Mouse (Mus musculus) thymus, postnatal 10 days (tissue): ENCODE data around the gene Copg1.

ENCODE experiments used
- DNase-seq, 2 experiments: peaks; one replicate each; pipeline ENCODE4 v3.0.0; 2021; ENCODE audit warnings: low spot score in 2 of 2

The Copg1 gene

DNA sequence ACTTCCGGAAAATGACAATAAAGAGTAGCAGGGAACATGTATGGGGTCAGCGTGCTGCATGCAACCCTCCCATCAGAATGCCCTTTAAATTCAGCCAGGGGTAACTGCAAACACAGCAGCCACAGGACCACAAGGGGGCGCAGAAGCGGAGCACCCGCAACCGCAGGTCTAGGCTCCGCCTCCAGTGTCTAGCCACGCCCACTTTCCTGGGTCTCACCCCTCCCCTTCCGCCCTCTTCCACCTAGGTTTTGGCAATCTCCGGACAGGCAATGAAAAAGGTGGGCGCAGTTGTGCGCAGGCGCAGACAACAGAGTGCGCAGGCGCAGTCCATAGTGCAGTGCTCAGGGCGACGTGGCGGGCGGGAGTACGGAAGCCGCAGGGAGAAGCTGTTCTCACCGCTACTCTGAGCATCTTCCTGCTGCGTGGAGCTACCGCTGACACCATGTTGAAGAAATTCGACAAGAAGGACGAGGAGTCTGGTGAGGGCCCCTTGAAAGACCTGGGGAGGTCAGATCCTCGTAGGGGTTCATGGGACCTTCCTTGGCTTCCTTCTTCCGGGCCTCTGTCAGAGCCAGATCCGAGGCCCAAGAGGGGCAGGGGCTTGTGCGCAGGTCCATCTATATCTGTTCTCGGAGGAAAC, at the start of gene Copg1:
Gene Copg1 (plus strand): TSS at position 221 of the 640 bp plus-strand sequence.
- DNase-seq, result peak; percentile 99 to 100

DNA sequence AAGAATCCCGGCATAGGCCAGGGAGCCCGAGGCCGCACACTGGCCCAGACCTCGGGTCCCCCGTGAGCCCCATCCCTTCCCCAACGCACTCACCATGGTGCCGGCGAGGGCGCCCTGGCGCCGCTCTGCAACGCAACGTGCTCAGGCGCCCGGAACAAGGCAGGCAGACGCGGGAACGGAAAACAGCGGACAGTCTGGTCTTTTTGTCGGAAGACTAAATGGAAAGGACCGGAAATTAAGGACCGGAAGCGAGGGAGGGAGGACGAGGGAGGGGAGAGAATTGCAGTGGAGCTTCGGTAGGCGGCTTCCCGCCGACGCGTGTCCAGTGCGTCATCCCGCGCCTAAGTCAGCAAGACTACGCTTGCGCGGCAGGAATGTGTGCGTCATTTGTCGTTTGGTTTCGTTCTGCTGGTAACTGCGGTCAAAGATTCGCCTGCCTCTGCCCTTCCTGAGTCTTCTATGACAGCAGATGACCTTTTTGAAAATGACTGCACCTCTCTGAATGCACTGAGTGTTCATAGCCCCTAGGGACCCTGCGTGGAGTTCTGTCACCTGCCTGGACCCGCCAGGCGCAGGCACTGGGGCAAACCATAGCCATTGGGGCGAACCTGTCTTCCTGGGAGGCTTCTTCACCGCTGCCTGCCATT, 48.9 kb upstream of the Copg1 start, which contains the start of gene Isy1:
Gene Isy1 (minus strand): TSS at position 248 of the 647 bp plus-strand sequence.
- DNase-seq, result peak; percentile 82 to 83

DNA sequence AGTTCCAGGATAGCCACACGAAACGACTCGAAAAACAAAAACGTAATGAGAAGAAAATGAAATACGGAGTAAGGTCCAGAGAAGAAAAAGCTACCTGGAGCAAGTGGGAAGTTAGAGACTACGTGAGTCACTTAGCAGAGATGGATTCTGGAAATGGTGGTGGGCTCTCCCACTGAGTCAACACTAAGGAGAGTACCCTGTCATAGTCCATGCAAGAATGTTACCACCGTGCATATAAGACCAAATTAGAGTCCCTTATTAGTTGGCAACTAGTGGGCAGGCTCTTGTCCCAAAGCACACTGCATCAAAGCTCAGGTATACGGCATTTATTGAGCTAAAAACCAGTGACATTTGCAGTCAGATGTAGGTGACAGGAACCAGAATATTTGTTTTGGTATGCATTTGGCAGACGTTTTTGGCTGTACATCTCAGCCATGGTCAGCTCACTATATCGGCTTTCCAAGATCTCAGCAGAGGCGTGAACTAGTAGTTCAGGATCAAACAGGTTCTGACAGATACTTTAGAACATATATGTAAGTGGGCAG, 47.7 kb upstream of the Copg1 start:
- DNase-seq, result no peak

DNA sequence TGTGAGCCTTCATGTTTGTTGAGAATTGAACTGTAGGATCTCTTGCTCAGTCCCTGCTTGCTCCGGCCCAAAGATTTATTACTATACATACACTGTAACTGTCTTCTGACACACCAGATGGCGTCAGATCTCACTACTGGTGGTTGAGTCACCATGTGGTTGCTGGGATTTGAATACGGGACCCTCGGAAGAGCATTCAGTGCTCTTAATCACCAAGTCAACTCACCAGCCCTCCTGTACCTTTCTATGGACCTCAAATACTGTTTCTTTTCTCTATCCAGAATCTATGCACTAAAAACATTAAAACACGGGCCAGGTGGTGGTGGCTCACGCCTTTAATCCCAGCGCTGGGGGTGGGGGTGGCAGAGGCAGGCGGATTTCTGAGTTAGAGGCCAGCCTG, 46.0 kb upstream of the Copg1 start:
- no peak for DNase-seq

DNA sequence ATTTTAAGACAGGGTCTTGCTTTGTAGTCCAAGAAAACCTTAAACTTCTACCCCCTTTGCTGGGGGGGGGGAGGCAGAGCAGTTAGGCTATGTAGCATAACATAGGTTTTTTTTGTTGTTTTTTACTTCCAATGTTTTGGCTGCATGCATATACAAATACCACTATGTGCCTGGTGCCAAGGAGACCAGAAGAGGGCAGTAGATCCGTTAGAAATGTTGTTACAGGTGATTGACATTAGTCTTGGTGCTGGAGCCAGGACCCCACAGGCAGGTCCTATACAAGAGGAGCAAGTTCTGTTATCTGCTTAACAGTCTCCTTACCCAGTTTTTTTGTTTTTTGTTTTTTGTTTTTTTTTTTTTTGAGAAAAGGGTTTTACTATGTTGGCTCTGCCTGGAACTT, 45.4 kb upstream of the Copg1 start:
- no peak for DNase-seq

DNA sequence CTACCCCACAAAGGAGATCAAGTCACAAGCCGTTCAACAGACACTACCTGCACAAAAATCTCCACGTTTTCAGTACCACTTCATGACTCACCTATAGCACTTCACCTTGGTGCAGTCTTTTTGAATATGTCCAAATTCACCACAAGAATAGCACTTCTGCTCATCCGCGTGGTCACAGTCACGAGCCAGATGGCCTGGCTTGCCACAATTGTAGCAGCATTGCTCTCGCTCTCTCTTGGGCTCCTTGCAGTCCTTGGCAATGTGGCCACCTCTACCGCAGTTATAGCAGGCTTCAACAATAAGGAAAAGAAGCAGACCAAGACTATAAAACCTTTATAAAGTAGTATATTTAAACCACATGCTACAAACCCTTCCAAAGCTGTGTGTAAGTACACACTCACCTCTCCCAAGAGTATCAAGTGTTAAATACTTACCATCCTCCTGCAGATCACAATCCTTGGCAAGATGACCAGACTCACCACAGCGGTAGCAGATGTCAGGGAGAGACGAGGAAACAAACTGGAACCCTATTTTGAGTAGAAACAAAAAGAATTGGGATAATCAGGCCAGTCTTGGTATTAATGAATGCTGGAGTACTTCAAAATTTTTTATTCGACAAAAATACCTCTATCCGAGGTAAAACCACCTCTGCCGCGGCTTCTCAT, 42.5 kb upstream of the Copg1 start:
- DNase-seq, result no peak

DNA sequence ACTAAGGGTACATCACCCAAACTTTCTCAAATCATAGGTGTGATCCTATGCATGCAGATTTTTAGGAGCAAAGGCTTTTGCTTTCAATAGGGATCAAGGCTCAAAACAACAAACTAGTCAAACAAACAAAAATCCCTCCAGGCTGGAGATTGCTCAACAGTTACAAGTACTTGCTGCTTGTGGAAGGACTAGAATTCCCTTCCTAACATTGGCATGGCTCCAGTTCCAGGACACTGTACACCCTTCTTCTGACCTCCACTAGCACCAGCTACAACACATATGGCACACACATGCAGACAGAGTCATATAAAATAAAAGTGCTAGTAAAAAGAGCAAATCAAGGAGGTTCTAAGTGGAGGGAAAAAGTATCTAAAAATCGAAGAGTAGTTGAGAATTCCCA, 40.8 kb upstream of the Copg1 start:
- no peak for DNase-seq

DNA sequence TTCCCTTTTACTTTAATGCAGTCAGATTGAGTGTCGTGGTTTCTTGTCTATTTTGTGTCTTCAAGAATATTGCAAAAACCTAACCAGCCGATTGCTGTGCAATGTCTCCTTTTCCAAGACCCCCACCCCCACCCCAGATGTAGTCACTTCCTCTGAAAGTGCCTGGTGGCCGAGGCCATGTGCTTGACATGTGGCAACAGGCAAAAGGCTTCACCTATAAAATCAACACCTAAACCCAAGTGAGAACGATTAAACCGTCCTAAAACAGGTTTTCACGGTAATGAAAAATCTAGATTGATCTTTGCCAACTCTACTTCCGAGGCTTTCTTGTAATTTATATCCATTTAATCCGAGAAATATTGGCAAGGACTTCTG, 37.8 kb upstream of the Copg1 start:
- no peak for DNase-seq

DNA sequence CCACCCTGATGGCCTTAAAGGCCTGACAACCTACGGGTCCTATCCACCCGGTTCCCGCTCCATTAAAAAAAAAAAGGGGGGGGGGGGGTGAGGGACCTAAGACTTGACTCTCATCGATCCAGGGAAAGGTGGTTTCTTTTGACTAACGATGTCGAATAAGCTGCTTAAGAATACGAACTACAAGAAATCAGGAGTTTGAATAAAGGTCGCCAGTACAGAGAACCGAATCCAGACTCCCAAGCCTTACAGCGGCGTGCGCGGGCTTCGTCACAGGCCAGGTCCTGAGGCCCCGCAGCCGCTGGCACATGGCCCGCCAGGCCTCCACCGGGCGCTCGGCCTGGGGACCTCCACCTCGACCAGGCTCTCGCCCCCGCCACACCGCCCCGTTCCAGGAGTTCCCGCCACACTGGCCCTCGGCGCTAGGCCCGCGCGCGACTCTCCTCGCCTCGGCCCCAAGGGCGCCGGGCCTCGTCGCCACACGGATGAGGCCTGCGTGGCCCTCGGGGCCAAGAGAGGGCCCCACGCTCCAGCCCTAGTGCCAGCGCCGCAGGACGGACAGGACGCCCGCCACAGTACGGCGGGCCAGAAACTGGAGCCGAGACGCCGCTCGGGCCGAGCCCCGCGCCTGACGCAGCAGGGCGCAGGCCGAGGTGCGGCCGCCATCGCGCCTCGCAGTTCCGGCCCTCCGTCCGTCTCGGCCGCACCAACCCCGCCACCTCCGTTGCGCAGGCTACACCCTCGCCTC, 37.3 kb upstream of the Copg1 start:
- DNase-seq, result peak; percentile 30 to 39

DNA sequence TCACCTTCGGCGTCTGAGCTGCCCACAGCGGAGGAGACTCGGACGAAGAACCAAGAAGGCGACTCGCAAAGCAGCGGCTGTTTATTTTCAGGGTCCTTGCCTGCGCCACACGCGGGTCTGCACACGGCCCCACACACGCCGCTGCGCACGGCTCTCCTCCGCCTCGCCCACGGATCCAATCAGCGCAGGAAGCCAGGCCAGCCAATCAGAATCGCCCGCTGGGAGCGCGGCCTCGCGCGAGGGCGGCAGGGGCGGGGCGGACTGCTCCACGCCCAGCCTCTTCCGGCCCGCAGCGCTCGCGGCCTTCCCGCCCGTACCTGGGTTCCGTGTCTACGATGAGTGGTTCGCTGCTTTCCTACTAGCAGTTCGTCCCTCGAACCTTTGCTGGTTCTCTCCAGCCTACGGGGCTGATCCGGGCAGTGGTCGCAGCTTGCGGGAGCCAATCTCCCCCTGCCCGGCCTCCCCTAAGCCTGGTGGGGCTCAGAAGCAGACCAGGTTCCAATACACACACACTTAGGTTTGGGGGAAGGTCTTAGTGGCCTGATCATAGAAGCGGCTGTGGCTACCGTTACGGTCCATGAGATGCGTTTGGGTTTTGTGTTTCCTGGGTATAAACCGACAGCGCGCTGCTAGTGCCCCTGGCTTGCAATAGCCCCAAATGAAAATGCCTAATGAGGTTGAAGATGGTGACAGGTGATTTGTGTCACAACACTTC, 36.6 kb upstream of the Copg1 start, which contains the start of gene Cnbp:
Gene Cnbp (minus strand): TSS at position 207 of the 715 bp plus-strand sequence.
- peak; percentile 95 to 97 for DNase-seq

DNA sequence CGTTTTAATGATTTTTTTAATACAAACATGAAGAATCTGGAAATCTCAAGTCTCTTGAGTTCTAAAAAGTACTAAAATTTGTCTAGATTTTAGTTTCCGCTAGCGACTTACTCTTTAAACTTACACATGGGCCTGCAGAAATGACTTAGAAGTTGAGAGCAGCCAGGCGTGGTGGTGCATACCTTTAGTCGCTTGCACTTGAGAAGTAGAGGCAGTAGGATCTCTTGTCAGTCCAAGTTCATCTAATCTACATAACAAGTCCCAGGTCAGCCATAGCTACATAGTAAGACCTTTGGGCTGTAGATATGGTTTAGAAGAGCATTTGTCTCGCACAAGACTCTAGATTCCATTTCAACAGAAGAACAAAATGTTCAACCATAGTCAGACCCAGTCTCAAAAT, 35.7 kb upstream of the Copg1 start:
- no peak for DNase-seq

DNA sequence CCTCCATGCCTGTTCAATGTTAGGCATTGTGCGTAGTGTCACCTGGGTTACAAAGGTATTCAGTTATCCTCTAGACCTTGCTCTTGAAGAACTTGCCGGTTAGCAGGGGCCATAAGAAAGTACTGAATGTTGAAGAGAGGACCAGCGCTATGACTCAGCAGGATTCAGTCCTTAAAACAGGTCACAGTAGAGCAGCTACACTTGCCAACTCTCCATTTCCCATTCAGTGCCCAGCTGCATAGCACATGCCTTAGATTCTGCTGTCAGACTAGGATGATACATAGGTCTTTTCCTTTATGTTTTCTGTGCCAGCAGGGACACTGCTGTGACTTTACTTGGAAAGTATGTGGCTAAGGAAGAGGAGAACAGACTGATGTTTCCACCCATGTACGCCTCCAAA, 34.2 kb upstream of the Copg1 start:
- DNase-seq, result no peak

DNA sequence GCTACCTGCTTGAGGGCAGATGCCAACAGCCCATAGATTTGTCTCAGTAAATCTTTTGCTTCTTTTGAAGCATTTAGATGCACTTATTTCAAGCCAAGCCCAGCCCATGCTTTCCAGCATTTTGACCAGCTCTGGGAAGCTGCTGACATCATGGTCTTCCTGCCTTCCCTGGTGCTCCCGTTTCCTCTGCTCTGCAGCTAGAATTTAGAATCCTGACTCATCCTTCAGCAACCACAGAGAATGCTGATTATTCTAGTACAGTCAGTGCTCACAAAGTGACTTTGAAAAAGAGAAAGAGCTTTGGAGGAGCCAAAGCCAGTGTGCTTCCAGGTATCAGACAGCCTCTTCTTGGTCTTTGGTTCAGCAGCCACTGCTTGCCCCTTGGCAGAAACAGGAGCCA, 30.5 kb upstream of the Copg1 start:
- no peak for DNase-seq

DNA sequence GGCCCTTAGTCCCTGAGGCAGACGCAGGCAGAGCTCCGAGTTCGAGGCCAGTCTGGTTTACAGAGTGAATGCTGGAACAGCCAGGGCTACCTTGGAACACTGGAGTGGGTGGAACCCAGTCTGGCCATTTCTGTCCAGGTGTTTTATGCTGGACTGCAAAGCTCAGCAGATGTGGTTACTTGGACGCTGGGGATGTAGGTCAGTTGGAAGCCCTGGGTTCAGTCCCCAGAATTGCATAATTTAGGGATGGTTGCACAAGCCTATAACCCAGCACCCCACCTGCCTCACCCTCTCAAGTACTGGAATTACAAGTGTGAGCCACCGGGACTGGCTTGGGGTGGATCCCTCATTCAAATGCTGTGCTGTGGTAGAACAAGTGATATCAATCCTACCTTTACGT, 21.4 kb upstream of the Copg1 start:
- DNase-seq, result no peak

DNA sequence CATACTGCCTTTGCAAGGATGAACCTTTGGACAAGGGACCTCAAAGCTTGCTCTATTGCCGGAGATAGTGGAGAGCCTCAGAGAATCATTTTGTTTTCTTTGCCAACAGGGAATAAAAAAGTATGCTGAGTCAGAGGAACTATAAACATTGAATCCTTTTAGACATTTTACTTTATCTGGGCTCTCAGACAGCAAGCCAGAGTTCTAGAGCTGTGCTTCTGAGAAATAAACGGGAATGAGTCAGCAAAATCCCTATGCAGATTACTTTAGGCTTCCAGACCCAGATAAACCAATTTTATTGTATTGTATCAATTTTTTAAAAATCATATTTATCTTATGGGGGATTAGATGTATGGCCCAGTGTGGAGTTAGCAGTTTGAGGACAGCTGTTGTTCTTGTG, 20.4 kb upstream of the Copg1 start:
- DNase-seq, result no peak

DNA sequence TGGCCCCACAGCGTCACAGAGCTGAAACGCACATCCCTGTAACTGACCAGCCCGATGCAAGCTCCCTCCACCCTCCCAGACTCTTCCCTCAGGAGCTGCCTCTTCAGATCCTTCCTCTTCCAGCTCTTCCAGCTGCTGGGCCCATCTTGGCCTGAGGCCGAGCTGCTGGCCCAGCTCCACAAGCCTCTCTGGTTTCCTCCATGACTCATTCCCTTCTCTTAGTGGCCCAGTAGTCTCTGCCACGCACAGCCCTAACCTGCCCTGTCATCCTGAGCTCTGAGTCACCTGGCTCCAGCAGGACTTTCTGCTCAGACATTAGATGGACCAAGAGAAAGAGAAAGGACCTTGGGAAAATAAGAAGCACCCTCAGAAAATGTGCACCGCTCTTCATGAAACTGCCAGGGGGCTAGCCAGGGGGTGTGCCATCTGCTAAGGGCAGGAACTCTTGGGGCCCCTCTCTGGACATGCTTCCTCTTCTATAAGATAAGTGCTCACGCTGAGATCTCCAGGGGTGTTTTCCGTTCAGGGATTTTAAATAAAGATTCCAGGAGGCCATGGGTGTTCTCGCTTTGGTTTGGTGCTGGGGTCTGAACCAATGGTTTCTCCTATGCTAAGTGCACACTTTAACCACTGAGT, 18.6 kb upstream of the Copg1 start:
- no peak for DNase-seq

DNA sequence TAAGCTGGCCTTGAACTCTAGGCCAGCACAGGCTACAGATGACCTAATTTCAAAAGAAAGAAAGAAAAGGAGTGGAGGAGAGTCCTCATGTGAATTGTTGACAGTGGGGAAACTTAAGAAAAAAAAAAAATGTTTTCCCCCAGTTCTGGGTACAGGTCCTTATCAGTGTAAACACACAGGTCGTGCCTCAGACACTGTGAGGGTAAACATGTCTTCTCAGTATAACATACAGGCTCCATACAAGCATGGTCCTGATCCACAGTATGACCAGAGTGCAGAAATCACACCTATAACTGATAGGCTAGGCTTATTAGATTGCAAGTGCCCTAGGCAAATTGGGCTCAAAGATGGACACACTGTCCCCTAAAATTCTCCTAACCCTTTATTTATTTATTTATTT, 17.2 kb upstream of the Copg1 start:
- DNase-seq, result no peak

DNA sequence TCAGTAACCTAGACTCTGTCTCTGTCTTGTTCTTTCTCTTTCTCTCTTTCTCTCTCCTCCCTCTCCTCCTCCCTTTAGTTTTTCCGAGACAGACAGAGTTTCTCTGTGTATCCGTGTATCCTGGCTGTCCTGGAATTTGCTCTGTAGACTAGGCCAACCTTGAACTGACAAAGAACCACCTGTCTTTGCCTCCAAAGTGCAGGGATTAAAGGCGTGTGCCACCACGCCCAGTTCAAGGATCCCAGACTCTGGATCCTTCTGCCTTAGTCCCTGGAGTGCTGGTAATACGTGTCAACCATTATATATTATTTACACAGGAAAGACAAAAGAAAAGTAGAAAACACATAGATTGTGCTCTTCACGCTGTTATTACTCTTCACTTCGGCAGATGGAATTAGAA, 16.4 kb upstream of the Copg1 start:
- DNase-seq, result no peak

DNA sequence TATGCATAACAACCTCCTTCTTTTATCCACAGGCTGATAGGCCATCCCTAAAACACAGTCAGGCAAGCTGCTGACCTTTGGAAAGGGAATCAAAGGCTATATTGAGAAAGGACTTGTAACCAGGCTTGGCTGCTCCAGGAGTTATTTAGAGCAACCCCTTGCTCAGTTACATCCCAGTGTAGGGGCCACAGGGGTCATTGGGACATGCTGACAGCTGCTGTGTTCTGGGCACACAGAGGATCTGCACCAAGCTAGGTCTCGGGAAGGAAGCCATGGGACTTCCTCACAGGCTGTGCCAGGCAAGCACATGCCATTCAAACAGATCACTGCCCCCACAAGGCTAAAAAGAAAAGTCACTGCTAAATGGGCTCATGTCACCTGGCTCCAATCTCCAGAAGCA, 14.5 kb upstream of the Copg1 start:
- no peak for DNase-seq

DNA sequence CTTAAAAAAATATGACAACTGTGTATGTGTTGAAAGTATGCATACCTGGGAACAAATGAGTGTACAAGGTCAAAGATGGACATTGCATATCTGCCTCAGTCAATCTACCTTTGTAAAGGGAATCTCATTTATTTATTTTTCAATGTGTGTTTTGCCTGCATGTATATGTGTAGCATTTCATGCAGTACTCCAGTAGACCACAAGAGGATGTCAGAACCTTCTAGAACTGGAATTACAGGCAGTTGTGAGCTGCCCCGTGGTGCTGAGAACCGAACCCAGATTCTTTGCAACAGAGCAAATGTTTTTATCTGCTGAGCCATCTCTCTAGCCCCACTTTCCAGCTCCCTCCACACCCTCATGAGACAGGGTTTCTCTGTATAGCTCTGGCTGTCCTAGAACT, 13.7 kb upstream of the Copg1 start:
- no peak for DNase-seq

DNA sequence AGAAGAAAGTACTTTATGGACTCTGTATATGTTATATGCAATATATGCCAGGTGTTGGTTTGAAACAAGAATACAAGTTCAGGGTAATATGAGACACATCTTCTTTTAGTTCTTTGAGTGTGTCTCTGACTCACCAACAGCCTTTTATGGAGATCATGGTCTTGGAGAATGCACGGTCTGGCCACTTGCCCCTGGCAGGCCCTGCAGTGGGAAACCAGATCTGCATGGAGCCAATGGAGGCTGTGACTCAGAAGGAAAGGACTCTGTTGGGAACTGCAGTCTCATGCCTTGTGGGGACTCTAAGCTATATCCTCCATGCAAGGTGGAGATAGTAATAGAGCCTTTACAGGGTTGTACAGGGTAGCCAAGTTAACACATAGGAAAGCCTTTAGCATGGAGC, 12.5 kb upstream of the Copg1 start:
- DNase-seq, result no peak
